Mouse (Mus musculus) kidney, embryonic 15.5 days (tissue): Measurements from ENCODE around the gene Gch1. TPM values are rescaled to one million over a fixed set of nuclear protein-coding genes. Genes with fewer than 3 reads are reported as not detected.

Source experiments
- ATAC-seq: fragments of 200-750 bp; cut with Nextera tagmentation; replicated peaks from 2 replicates; pipeline ENCODE4 v1.8.0; 2017; ENCODE audit warnings: moderate TSS enrichment; ENCODE audit not compliant: low FRiP score
- H3K27ac ChIP-seq: fragments of 300-500 bp; sonication (generic); 2 replicates; pipeline ENCODE4 v1.5.1; 2015; ENCODE audit warnings: mild to moderate bottlenecking, inconsistent platforms
- H3K27me3 ChIP-seq: fragments of 300-500 bp; sonication (generic); 2 replicates; pipeline ENCODE4 v1.6.1; 2015; ENCODE audit warnings: inconsistent platforms
- H3K36me3 ChIP-seq: fragments of 300-500 bp; sonication (generic); 2 replicates; pipeline ENCODE4 v1.6.1; 2015; ENCODE audit warnings: inconsistent platforms
- H3K4me1 ChIP-seq: fragments of 300-500 bp; sonication (generic); 2 replicates; pipeline ENCODE4 v1.6.1; 2015; ENCODE audit warnings: inconsistent platforms
- H3K4me2 ChIP-seq: fragments of 300-500 bp; sonication (generic); 2 replicates; pipeline ENCODE4 v1.6.1; 2015; ENCODE audit warnings: moderate library complexity, mild to moderate bottlenecking, inconsistent platforms
- H3K4me3 ChIP-seq: fragments of 300-500 bp; sonication (generic); replicated peaks from 2 replicates; pipeline ENCODE4 v1.5.1; 2015; ENCODE audit warnings: mild to moderate bottlenecking, inconsistent platforms
- H3K9ac ChIP-seq: fragments of 300-500 bp; sonication (generic); 2 replicates; pipeline ENCODE4 v1.6.1; 2015; ENCODE audit warnings: mild to moderate bottlenecking, inconsistent platforms
- H3K9me3 ChIP-seq: fragments of 300-500 bp; sonication (generic); replicated peaks from 2 replicates; pipeline ENCODE4 v1.6.1; 2016; ENCODE audit warnings: inconsistent platforms
- WGBS: fragments of 180-500 bp; shearing (Covaris S2); methylation state at CpG from one replicate; pipeline ENCODE4 v1.1.7; 2015; ENCODE audit warnings: mixed read lengths; 5-methylcytosine and 5-hydroxymethylcytosine counted together
- polyA plus RNA-seq: library from polyadenylated mRNA; unstranded; fragments of >200 nt; fragmentation: Nextera tagmentation; extraction: Ambion mirVana; gene quantifications from 2 replicates; pipeline ENCODE4 v1.2.1, GENCODE M21; 2015

Gene Gch1
- polyA plus RNA-seq, 1 experiment from 2014 or later, result 4.1 TPM

- no peaks in the 10 kb centered on the region for H3K4me1 ChIP-seq
- no peaks in the 10 kb centered on the region for H3K36me3 ChIP-seq
- H3K27ac ChIP-seq, result no peak overlapping the region
- no peak overlapping the region for H3K4me2 ChIP-seq
- no peak overlapping the region for H3K4me3 ChIP-seq
- H3K27me3 ChIP-seq, result peaks cover 4% of the 10 kb centered on the region; the same call in 1 of the 2 replicates
- ATAC-seq, result no peak
- H3K9ac ChIP-seq, result no peak overlapping the region
- no peaks in the 10 kb centered on the region for H3K9me3 ChIP-seq
- 42% methylated on average over 4 of the region's 4 CpGs for WGBS
Observed at GRCm38 (mm10) chr14:47194096-47194495, 4.9 kb upstream of the Gch1 start.

- Histone ChIP-seq H3K4me1 (peaks cover 2% of the 10 kb centered on the region), H3K4me3 (no peak overlapping the region), H3K36me3 (no peaks in the 10 kb centered on the region), H3K4me2 (no peak overlapping the region), H3K27ac (no peak overlapping the region), H3K27me3 (peaks cover 8% of the 10 kb centered on the region), H3K9me3 (no peaks in the 10 kb centered on the region), H3K9ac (no peak overlapping the region)
- 65% methylated on average over 6 of the region's 6 CpGs for WGBS
- no peak for ATAC-seq
Observed at GRCm38 (mm10) chr14:47193506-47193905, 4.3 kb upstream of the Gch1 start.

DNA sequence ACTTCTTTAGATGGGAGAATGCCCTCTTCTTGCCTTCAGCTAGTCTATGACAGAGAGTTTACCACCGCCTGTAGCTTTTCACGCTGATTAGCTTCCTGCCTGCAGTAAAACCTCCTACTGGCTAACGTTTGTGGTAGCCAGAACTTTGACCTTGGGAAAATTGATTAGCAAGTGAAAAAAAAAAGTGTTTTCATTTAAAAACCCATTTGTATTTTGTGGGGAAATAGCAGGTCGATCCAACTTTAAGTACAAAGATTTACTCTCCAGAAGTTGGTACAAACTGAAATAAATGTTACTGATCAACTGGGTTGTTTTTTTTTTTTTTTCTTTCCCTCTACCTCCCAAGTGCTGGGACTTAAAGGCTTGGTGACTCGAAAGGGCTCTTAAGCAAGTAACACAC, 2.6 kb upstream of the Gch1 start:
- no peak for ATAC-seq
- peaks cover 23% of the 10 kb centered on the region for H3K27me3 ChIP-seq
- no peak overlapping the region for H3K4me3 ChIP-seq
- WGBS, result 42% methylated on average over 5 of the region's 5 CpGs
- no peaks in the 10 kb centered on the region for H3K36me3 ChIP-seq
- peaks cover 9% of the 10 kb centered on the region for H3K4me1 ChIP-seq
- H3K9me3 ChIP-seq, result no peaks in the 10 kb centered on the region
- H3K27ac ChIP-seq, result no peak overlapping the region
- no peak overlapping the region for H3K9ac ChIP-seq
- H3K4me2 ChIP-seq, result no peak overlapping the region

- no peak overlapping the region for H3K27ac ChIP-seq
- H3K36me3 ChIP-seq, result no peaks in the 10 kb centered on the region
- H3K9ac ChIP-seq, result no peak overlapping the region
- H3K4me1 ChIP-seq, result peaks cover 9% of the 10 kb centered on the region
- H3K4me2 ChIP-seq, result no peak overlapping the region
- WGBS, result 54% methylated on average over 4 of the region's 4 CpGs
- ATAC-seq, result no peak
- H3K9me3 ChIP-seq, result no peaks in the 10 kb centered on the region
- peaks cover 23% of the 10 kb centered on the region for H3K27me3 ChIP-seq
- H3K4me3 ChIP-seq, result no peak overlapping the region
Observed at GRCm38 (mm10) chr14:47190626-47191025, 1.4 kb upstream of the Gch1 start.

DNA sequence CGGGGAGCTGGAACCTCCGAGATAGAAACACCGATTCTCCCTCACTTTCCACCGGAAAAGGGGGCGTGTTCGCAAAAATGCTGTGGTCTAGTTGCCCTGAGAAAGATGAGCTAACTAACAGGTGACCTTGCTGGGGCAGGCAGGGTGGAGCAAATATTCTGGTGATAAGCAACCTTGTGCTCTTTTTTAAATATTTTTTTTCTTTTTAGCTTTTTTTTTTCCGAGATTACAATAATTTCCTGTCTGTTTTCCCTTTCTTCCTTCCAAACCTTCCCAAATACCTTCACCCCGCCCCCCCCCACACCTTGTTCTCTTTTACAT, 382 bp upstream of the Gch1 start:
- no peak overlapping the region for H3K27ac ChIP-seq
- H3K9me3 ChIP-seq, result no peaks in the 10 kb centered on the region
- peaks cover 23% of the 10 kb centered on the region for H3K27me3 ChIP-seq
- H3K4me3 ChIP-seq, result peak overlapping the region; percentile 74
- peaks cover 9% of the 10 kb centered on the region for H3K4me1 ChIP-seq
- H3K9ac ChIP-seq, result peak overlapping the region; percentile 34; the same call in 1 of the 2 replicates
- no peaks in the 10 kb centered on the region for H3K36me3 ChIP-seq
- WGBS, result 15% methylated on average over 8 of the region's 8 CpGs
- no peak; the same call in 1 of the 2 replicates for ATAC-seq
- H3K4me2 ChIP-seq, result peak overlapping the region; percentile 99

- Histone ChIP-seq H3K9ac (peak overlapping the region; percentile 39), H3K27me3 (peaks cover 23% of the 10 kb centered on the region), H3K36me3 (no peaks in the 10 kb centered on the region), H3K4me2 (peak overlapping the region; percentile 99), H3K4me3 (peak overlapping the region; percentile 74), H3K27ac (no peak overlapping the region), H3K4me1 (peaks cover 9% of the 10 kb centered on the region), H3K9me3 (no peaks in the 10 kb centered on the region)
- ATAC-seq, result peak; percentile 59
- WGBS, result under 1% methylated on average over 15 of the region's 16 CpGs
Observed at GRCm38 (mm10) chr14:47188475-47188847, 752 bp downstream of the Gch1 start.

- WGBS, result 36% methylated on average over 12 of the region's 12 CpGs
- ATAC-seq, result no peak
- H3K9ac ChIP-seq, result no peak overlapping the region
- H3K9me3 ChIP-seq, result no peaks in the 10 kb centered on the region
- H3K4me3 ChIP-seq, result peak overlapping the region; percentile 74
- no peaks in the 10 kb centered on the region for H3K36me3 ChIP-seq
- H3K27ac ChIP-seq, result no peak overlapping the region
- H3K4me2 ChIP-seq, result peak overlapping the region; percentile 99
- H3K4me1 ChIP-seq, result peaks cover 9% of the 10 kb centered on the region
- peaks cover 23% of the 10 kb centered on the region for H3K27me3 ChIP-seq
Observed at GRCm38 (mm10) chr14:47187666-47188360, 1.4 kb downstream of the Gch1 start.

DNA sequence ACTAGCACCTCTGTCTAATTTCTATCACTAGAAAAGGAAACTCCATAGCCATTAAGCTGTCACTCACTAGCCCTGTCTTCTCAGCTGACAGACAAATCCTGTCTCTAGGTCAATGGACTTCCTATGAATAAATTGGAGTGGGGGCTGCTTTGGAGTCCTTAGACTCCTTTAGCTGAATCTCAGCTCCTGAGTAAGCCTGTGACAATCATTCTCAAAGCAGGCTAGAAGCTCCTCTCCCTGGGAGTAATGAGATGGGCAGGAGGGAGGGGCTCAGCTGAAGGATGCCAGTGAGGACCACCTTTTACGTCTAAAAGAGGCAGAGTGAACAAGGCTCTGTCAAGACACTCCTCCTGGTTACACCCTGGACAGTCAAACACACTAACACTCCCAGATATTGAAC, 2.0 kb downstream of the Gch1 start:
- no peak for ATAC-seq
- Histone ChIP-seq H3K9ac (no peak overlapping the region), H3K36me3 (no peaks in the 10 kb centered on the region), H3K4me1 (peaks cover 9% of the 10 kb centered on the region), H3K4me2 (no peak overlapping the region), H3K27ac (no peak overlapping the region), H3K9me3 (no peaks in the 10 kb centered on the region), H3K27me3 (peaks cover 23% of the 10 kb centered on the region), H3K4me3 (no peak overlapping the region)
- WGBS, result 48% methylated on average over 1 of the region's 1 CpGs

GRCm38 (mm10) chr14:47186561-47186960, 2.7 kb downstream of the Gch1 start:
- Histone ChIP-seq H3K9me3 (no peaks in the 10 kb centered on the region), H3K27ac (no peak overlapping the region), H3K9ac (no peak overlapping the region), H3K4me2 (no peak overlapping the region), H3K4me1 (peaks cover 9% of the 10 kb centered on the region), H3K36me3 (no peaks in the 10 kb centered on the region), H3K4me3 (no peak overlapping the region), H3K27me3 (peaks cover 23% of the 10 kb centered on the region)
- ATAC-seq, result no peak
- WGBS, result 77% methylated on average over 2 of the region's 2 CpGs

GRCm38 (mm10) chr14:47181497-47182290, 7.5 kb downstream of the Gch1 start:
- Histone ChIP-seq H3K9me3 (no peaks in the 10 kb centered on the region), H3K9ac (no peak overlapping the region), H3K27me3 (no peaks in the 10 kb centered on the region), H3K36me3 (no peaks in the 10 kb centered on the region), H3K27ac (no peak overlapping the region), H3K4me2 (no peak overlapping the region), H3K4me3 (no peak overlapping the region), H3K4me1 (no peaks in the 10 kb centered on the region)
- no peak for ATAC-seq
- WGBS, result 61% methylated on average over 11 of the region's 11 CpGs

DNA sequence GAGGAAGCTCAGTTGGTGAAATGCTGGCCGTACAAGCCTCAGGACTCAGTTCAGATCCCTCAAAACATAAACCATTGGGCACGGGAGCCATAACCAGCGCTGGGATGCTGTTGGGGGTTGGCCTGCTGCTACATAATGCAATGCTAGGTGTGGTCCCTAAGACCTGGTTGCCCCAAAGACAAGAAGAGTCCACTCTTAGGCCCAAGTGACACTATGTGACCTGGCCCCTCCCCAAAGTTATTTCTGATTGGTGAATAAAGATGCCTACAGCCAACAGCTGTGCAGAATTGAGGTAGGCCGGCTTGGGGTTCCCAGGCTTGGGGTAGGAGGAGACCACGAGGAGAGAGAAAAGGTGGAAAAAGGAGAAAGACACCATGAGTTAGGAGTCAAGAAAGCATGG, 10.4 kb downstream of the Gch1 start:
- 87% methylated on average over 5 of the region's 5 CpGs for WGBS
- Histone ChIP-seq H3K4me2 (no peak overlapping the region), H3K27ac (no peak overlapping the region), H3K9ac (no peak overlapping the region), H3K9me3 (no peaks in the 10 kb centered on the region), H3K27me3 (no peaks in the 10 kb centered on the region), H3K4me1 (no peaks in the 10 kb centered on the region), H3K4me3 (no peak overlapping the region), H3K36me3 (no peaks in the 10 kb centered on the region)
- ATAC-seq, result no peak

- no peak for ATAC-seq
- Histone ChIP-seq H3K4me2 (no peak overlapping the region), H3K9me3 (no peaks in the 10 kb centered on the region), H3K9ac (no peak overlapping the region), H3K36me3 (no peaks in the 10 kb centered on the region), H3K27ac (no peak overlapping the region), H3K4me1 (no peaks in the 10 kb centered on the region), H3K4me3 (no peak overlapping the region), H3K27me3 (no peaks in the 10 kb centered on the region)
- 48% methylated on average over 13 of the region's 13 CpGs for WGBS
Observed at GRCm38 (mm10) chr14:47177846-47178414, 11.3 kb downstream of the Gch1 start.
